Mouse (Mus musculus): ENCODE results near the gene Uqcrfs1.

- no peak for TF ChIP-seq POLR2A (IDR thresholded peaks at IDR 0.05; ENCODE audit: borderline replicate concordance, extremely low read depth, low read depth, low read length)
- no peak for TF ChIP-seq CTCF (IDR thresholded peaks at IDR 0.05; ENCODE audit: insufficient read depth, low read length)
Measured at GRCm38 (mm10) chr13:30567571-30567970, 22.4 kb upstream of the Uqcrfs1 start.
